ENCODE assay signal across 25 mouse cellular contexts in the genomic region with DNA sequence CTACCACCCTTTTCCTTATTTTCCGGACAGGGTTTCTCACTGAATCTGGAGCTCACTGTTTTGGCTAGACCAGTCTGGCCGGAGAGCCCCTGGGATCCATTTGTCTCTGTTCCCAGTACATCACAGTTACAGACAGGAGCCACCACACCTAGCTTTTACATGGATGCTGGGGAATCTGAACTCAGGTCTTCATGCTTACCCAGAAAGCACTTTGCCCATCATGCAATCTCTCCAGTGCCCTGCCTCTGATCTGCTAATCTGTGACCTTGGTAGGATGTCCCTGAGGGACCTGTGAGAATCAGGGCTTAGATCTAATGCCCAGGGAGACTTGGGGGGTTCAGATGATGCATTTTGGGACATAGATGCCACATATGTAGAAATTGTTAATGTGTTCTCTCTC.
"Had no signal": no experiment of that assay in that cellular context is flagged by ENCODE, and none has a peak within 500 bp of the region (broad histone marks: within the 10 kb centered on the region; RNA-seq: fewer than 3 reads in every experiment).

No protein-coding gene starts in this region.

- H3K36me3 ChIP-seq: embryonic facial prominence, embryonic 10.5 days; embryonic facial prominence, embryonic 12.5 days; embryonic facial prominence, embryonic 13.5 days; embryonic facial prominence, embryonic 15.5 days; forebrain, embryonic 10.5 days; forebrain, embryonic 12.5 days; forebrain, embryonic 15.5 days had no signal

- H3K27me3 ChIP-seq: embryonic facial prominence, embryonic 12.5 days; embryonic facial prominence, embryonic 13.5 days; embryonic facial prominence, embryonic 15.5 days; forebrain, embryonic 12.5 days; forebrain, embryonic 13.5 days; forebrain, embryonic 15.5 days had no signal

- H3K4me3 ChIP-seq: embryonic facial prominence, embryonic 10.5 days; embryonic facial prominence, embryonic 12.5 days; embryonic facial prominence, embryonic 13.5 days; embryonic facial prominence, embryonic 15.5 days; erythroblast, embryonic 14.5 days; forebrain, embryonic 10.5 days; forebrain, embryonic 12.5 days; forebrain, embryonic 13.5 days; forebrain, embryonic 15.5 days; gastrocnemius, adult 2 months had no signal

- H3K9ac ChIP-seq: embryonic facial prominence, embryonic 12.5 days; embryonic facial prominence, embryonic 13.5 days; embryonic facial prominence, embryonic 15.5 days; forebrain, embryonic 12.5 days; forebrain, embryonic 13.5 days; forebrain, embryonic 15.5 days; forebrain, postnatal 0 days had no signal

- H3K9me3 ChIP-seq: embryonic facial prominence, embryonic 10.5 days; embryonic facial prominence, embryonic 12.5 days; embryonic facial prominence, embryonic 15.5 days; forebrain, embryonic 10.5 days; forebrain, embryonic 12.5 days; forebrain, embryonic 13.5 days; forebrain, embryonic 15.5 days had no signal

- DNase-seq: cerebellum, adult 2 months; cerebellum, adult 8-10 months; cerebellum, adult 9-10 months; cerebellum, adult 9-11 months; cerebellum, postnatal 10 days; cerebellum, postnatal 14 days; cerebellum, postnatal 25 days; cerebellum, postnatal 36 days; embryo, embryonic 11 days; forebrain, postnatal 0 days; gastrocnemius, adult 2 months; gastrocnemius, postnatal 10 days; gastrocnemius, postnatal 14 days; gastrocnemius, postnatal 25 days; gastrocnemius, postnatal 36 days; heart, adult 18-20 months had no signal

- H3K27ac ChIP-seq: embryonic facial prominence, embryonic 10.5 days; embryonic facial prominence, embryonic 12.5 days; embryonic facial prominence, embryonic 13.5 days; embryonic facial prominence, embryonic 15.5 days; forebrain, embryonic 10.5 days; forebrain, embryonic 12.5 days; forebrain, embryonic 13.5 days; forebrain, embryonic 15.5 days; gastrocnemius, adult 2 months had no signal

- H3K4me1 ChIP-seq: embryonic facial prominence, embryonic 10.5 days; embryonic facial prominence, embryonic 12.5 days; embryonic facial prominence, embryonic 13.5 days; embryonic facial prominence, embryonic 15.5 days; forebrain, embryonic 10.5 days; forebrain, embryonic 12.5 days; forebrain, embryonic 13.5 days; forebrain, embryonic 15.5 days had no signal
